In genomic region chr10:42477550-42478340, GRCm38 (mm10) we compare ENCODE assay signal across 8 mouse cellular contexts. TPM values are rescaled to one million over a fixed set of nuclear protein-coding genes. Genes with fewer than 3 reads are reported as not detected.
A peak's percentile ranks its signal among the peaks of the same experiment; 100 is the strongest.
DNase-seq lines count a peak whose midpoint lies in the region; ATAC-seq and TF ChIP-seq lines count a peak whose summit lies in the region.

No protein-coding gene starts in this region.

- peak overlapping the region; percentile 95 for H3K27ac ChIP-seq in lung, embryonic 16.5 days (ENCODE audit: low read length)
- H3K27ac ChIP-seq in forebrain, embryonic 13.5 days: peak overlapping the region; percentile 84
- H3K27ac ChIP-seq in liver, embryonic 14.5 days: peak overlapping the region; percentile 91

- 8% methylated on average over 25 of the region's 25 CpGs for WGBS in lung, embryonic 16.5 days
- 12% methylated on average over 25 of the region's 25 CpGs for WGBS in forebrain, embryonic 13.5 days
- 9% methylated on average over 25 of the region's 25 CpGs for WGBS in liver, embryonic 14.5 days (ENCODE audit: insufficient replicate concordance)

- peak; percentile 20; the same call in 1 of the 2 replicates for ATAC-seq in lung, embryonic 16.5 days (ENCODE audit: low read depth)
- peak; percentile 46 for ATAC-seq in forebrain, embryonic 13.5 days
- ATAC-seq in liver, embryonic 14.5 days (ENCODE audit: insufficient read depth): no peak

- no peaks in the 10 kb centered on the region for H3K36me3 ChIP-seq in lung, embryonic 16.5 days (ENCODE audit: control insufficient read depth, insufficient read depth, low read length)
- no peaks in the 10 kb centered on the region for H3K36me3 ChIP-seq in forebrain, embryonic 13.5 days (ENCODE audit: poor library complexity, severe bottlenecking)
- no peaks in the 10 kb centered on the region for H3K36me3 ChIP-seq in liver, embryonic 14.5 days (replicated peaks; ENCODE audit: control insufficient read depth, insufficient read depth, low read depth)

- DNase-seq in adrenal gland, postnatal 10 days: peak; percentile 14
- DNase-seq in adrenal gland, adult 8-10 months: no peak
- DNase-seq in lung, postnatal 25 days (ENCODE audit: low spot score): no peak
- DNase-seq in liver, embryonic 14.5 days (ENCODE audit: low read depth in 3 of 3, low spot score in 3 of 3): peak in 1 of 3 experiments; percentile 43
- DNase-seq in urinary bladder, adult 2 months (ENCODE audit: low spot score): no peak
- no peak for DNase-seq in spleen, postnatal 10 days (ENCODE audit: low spot score in 2 of 2)

- H3K4me1 ChIP-seq in lung, embryonic 16.5 days (replicated peaks; ENCODE audit: control insufficient read depth, insufficient read depth, low read length): peaks cover 8% of the 10 kb centered on the region; the same call in 1 of the 2 replicates
- H3K4me1 ChIP-seq in forebrain, embryonic 13.5 days: peaks cover 14% of the 10 kb centered on the region
- H3K4me1 ChIP-seq in liver, embryonic 14.5 days (replicated peaks; ENCODE audit: control insufficient read depth in 2 of 2, insufficient read depth in 2 of 2, low read length in 1 of 2): peaks cover 24 to 32% of the 10 kb centered on the region in 2 experiments

- TF ChIP-seq CTCF in liver, embryonic 14.5 days (IDR thresholded peaks at IDR 0.05; ENCODE audit: low read depth): no peak

- H3K9me3 ChIP-seq in lung, embryonic 16.5 days (ENCODE audit: control insufficient read depth, low read length): no peaks in the 10 kb centered on the region
- peaks cover 5% of the 10 kb centered on the region; the same call in 1 of the 2 replicates for H3K9me3 ChIP-seq in forebrain, embryonic 13.5 days (replicated peaks)
- H3K9me3 ChIP-seq in liver, embryonic 14.5 days (ENCODE audit: control insufficient read depth, low read length): no peaks in the 10 kb centered on the region

- H3K27me3 ChIP-seq in lung, embryonic 16.5 days (ENCODE audit: control insufficient read depth, insufficient read depth, low read depth, low read length): no peaks in the 10 kb centered on the region
- no peaks in the 10 kb centered on the region for H3K27me3 ChIP-seq in forebrain, embryonic 13.5 days
- no peaks in the 10 kb centered on the region for H3K27me3 ChIP-seq in liver, embryonic 14.5 days (ENCODE audit: control insufficient read depth, insufficient read depth, low read length)

- H3K4me3 ChIP-seq in lung, embryonic 16.5 days (ENCODE audit: low read length): peak overlapping the region; percentile 65
- H3K4me3 ChIP-seq in forebrain, embryonic 13.5 days: peak overlapping the region; percentile 81
- peak overlapping the region; percentile 84 to 88 for H3K4me3 ChIP-seq in liver, embryonic 14.5 days (ENCODE audit: insufficient read depth in 1 of 2, low read depth in 2 of 2, low read length in 2 of 2)

- H3K4me2 ChIP-seq in lung, embryonic 16.5 days (ENCODE audit: low read depth, low read length): peak overlapping the region; percentile 90
- peak overlapping the region; percentile 87 for H3K4me2 ChIP-seq in forebrain, embryonic 13.5 days
- peak overlapping the region; percentile 95 for H3K4me2 ChIP-seq in liver, embryonic 14.5 days (ENCODE audit: low read depth)

- TF ChIP-seq EP300 in liver, embryonic 14.5 days (IDR thresholded peaks at IDR 0.05; ENCODE audit: low read depth): no peak

- peak overlapping the region; percentile 83 for H3K9ac ChIP-seq in lung, embryonic 16.5 days (ENCODE audit: low read length)
- peak overlapping the region; percentile 90 for H3K9ac ChIP-seq in forebrain, embryonic 13.5 days
- peak overlapping the region; percentile 98 for H3K9ac ChIP-seq in liver, embryonic 14.5 days (replicated peaks)

RNA-seq across cellular contexts. Expression of gene Afg1l, which starts 0.6 kb away (rescaled TPM):
- 10 to 100 TPM; 24.2 to 27.5 TPM for total RNA-seq in adrenal gland, postnatal 10 days (2021)
- total RNA-seq in adrenal gland, adult 8-10 months (2022): 10 to 100 TPM; 16.8 to 21.0 (median 18.7) TPM
- polyA plus RNA-seq in lung, embryonic 16.5 days (2015; fragmentation: Nextera tagmentation; extraction: Ambion mirVana): 9.6 and 12.3 TPM in 2 replicates
- polyA plus RNA-seq in forebrain, embryonic 13.5 days (2015; fragmentation: Nextera tagmentation; extraction: Ambion mirVana): 4.0 and 4.5 TPM in 2 replicates
- 1.2 and 1.8 TPM in 2 replicates for polyA plus RNA-seq in liver, embryonic 14.5 days (2012; rRNA removed)
- 2.2 and 3.0 TPM in 2 replicates for polyA plus RNA-seq in liver, embryonic 14.5 days (2014; fragmentation: Nextera tagmentation; extraction: Ambion mirVana)
- polyA plus RNA-seq in urinary bladder, adult 2 months (2012; rRNA removed): 9.5 and 10.3 TPM in 2 replicates

RNA-seq across cellular contexts. Expression of gene Snx3, which starts 24.1 kb away (rescaled TPM):
- 100 to 1,000 TPM; 163 to 175 TPM for total RNA-seq in adrenal gland, postnatal 10 days (2021)
- 100 to 1,000 TPM; 200 to 230 (median 204) TPM for total RNA-seq in adrenal gland, adult 8-10 months (2022)
- 394 and 405 TPM in 2 replicates for polyA plus RNA-seq in lung, embryonic 16.5 days (2015; fragmentation: Nextera tagmentation; extraction: Ambion mirVana)
- polyA plus RNA-seq in forebrain, embryonic 13.5 days (2015; fragmentation: Nextera tagmentation; extraction: Ambion mirVana): 266 and 272 TPM in 2 replicates
- 183 and 186 TPM in 2 replicates for polyA plus RNA-seq in liver, embryonic 14.5 days (2012; rRNA removed)
- polyA plus RNA-seq in liver, embryonic 14.5 days (2014; fragmentation: Nextera tagmentation; extraction: Ambion mirVana): 208 and 230 TPM in 2 replicates
- 241 and 261 TPM in 2 replicates for polyA plus RNA-seq in urinary bladder, adult 2 months (2012; rRNA removed)
